Mouse (Mus musculus) bone marrow, adult 2 months (tissue): ENCODE measurements at regions not wholly inside any gene's neighbourhood (a gene's known extent, or its start where the extent isn't known, plus 50 kb on each side); places are given as distances from the start of the nearest gene placed in this dataset.

Experiments used
- H3K27ac ChIP-seq: fragments of 200-500 bp; 2 replicates; pipeline ENCODE4 v1.5.1; 2012; ENCODE audit warnings: low read depth, mild to moderate bottlenecking, control low read depth, inconsistent platforms, low read length; ENCODE audit not compliant: control insufficient read depth, poor library complexity, insufficient read depth
- H3K4me1 ChIP-seq: fragments of 200-500 bp; 2 replicates; pipeline ENCODE4 v1.6.1; 2011; ENCODE audit warnings: low read length; ENCODE audit not compliant: control insufficient read depth, insufficient read depth
- H3K4me3 ChIP-seq: fragments of 200-500 bp; replicated peaks from 2 replicates; pipeline ENCODE3; 2011; ENCODE audit warnings: mild to moderate bottlenecking, low read depth, low read length, control low read depth; ENCODE audit not compliant: control insufficient read depth
- CTCF ChIP-seq: fragments of 200-500 bp; IDR thresholded peaks from 2 replicates; pipeline ENCODE4 v1.5.1; 2011; ENCODE audit warnings: low read length, control low read depth; ENCODE audit not compliant: control insufficient read depth, insufficient read depth
- POLR2A ChIP-seq: fragments of 200-500 bp; IDR thresholded peaks from 2 replicates; pipeline ENCODE4 v1.6.1; 2011; ENCODE audit warnings: low read depth, mild to moderate bottlenecking, control low read depth, low read length, borderline replicate concordance; ENCODE audit not compliant: control insufficient read depth
- WGBS: fragments of 180-500 bp; shearing (Covaris S2); methylation state at CpG from one replicate; pipeline ENCODE4 v1.1.7; 2018; 5-methylcytosine and 5-hydroxymethylcytosine counted together

DNA sequence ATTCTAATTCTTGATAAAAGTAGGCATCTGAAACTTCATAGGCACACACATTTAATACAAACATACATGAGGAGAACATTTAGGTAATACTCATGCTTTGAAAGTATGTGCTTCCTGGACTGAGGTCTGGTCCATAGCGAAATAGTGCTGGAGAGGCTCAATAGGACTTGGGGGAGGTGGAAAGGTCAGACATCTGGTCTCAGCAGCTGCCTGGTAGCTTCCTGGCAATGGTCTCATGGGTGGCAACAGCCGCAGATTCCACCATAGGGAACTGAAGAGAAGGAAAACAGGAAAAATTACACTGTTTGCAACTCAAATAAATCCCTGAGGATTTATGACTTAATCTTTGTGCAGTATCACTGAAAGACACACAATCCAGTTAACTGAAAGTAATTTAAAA is 174.0 kb downstream of the Icos start:
- TF ChIP-seq POLR2A: no peak
- TF ChIP-seq CTCF: no peak
- H3K4me3 ChIP-seq: no peak overlapping the region
- WGBS: 81% methylated on average over 2 of the region's 2 CpGs

GRCm38 (mm10) chr1:61152157-61152556 is 174.4 kb downstream of the Icos start:
- Histone ChIP-seq H3K4me3 (no peak overlapping the region), H3K27ac (no peak overlapping the region), H3K4me1 (no peaks in the 10 kb centered on the region)
- TF ChIP-seq CTCF: no peak
- no peak for TF ChIP-seq POLR2A
- 73% methylated on average over 5 of the region's 5 CpGs for WGBS

More for the DNA sequence above, 174.0 kb downstream of the Icos start:
- H3K4me1 ChIP-seq: no peaks in the 10 kb centered on the region
- no peak overlapping the region for H3K27ac ChIP-seq

GRCm38 (mm10) chr1:61154216-61154615 is 176.5 kb downstream of the Icos start:
- 88% methylated on average over 3 of the region's 3 CpGs for WGBS
- H3K4me3 ChIP-seq: no peak overlapping the region
- TF ChIP-seq CTCF (no peak), POLR2A (no peak)
- no peak overlapping the region for H3K27ac ChIP-seq
- no peaks in the 10 kb centered on the region for H3K4me1 ChIP-seq

DNA sequence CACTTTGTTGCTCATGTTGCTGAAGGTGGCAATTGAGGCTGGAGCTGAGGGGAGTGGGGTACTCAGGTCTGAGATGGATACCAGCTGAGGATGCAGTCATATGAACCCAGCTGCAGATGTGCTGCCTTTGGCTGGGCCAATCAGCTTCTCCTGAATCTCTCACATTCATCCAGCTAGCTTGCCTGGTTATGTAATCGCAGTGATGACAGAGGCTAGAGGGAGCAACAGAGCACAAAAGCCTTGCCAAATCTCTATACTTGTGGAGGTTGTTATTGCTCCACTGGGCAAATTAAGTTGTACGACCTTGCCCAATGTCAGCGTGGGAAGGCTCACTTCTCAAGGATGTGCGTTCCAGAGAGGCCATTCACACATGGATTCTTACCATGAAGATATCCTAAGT is 179.5 kb downstream of the Icos start:
- 69% methylated on average over 4 of the region's 4 CpGs for WGBS

GRCm38 (mm10) chr1:61160505-61160904 is 182.8 kb downstream of the Icos start:
- Histone ChIP-seq H3K4me1 (no peaks in the 10 kb centered on the region), H3K4me3 (no peak overlapping the region), H3K27ac (no peak overlapping the region)
- TF ChIP-seq CTCF (no peak), POLR2A (no peak)
- WGBS: 82% methylated on average over 3 of the region's 3 CpGs

More for the DNA sequence above, 179.5 kb downstream of the Icos start:
- no peak overlapping the region for H3K27ac ChIP-seq
- no peak for TF ChIP-seq CTCF
- no peak for TF ChIP-seq POLR2A
- H3K4me3 ChIP-seq: no peak overlapping the region
- H3K4me1 ChIP-seq: no peaks in the 10 kb centered on the region

DNA sequence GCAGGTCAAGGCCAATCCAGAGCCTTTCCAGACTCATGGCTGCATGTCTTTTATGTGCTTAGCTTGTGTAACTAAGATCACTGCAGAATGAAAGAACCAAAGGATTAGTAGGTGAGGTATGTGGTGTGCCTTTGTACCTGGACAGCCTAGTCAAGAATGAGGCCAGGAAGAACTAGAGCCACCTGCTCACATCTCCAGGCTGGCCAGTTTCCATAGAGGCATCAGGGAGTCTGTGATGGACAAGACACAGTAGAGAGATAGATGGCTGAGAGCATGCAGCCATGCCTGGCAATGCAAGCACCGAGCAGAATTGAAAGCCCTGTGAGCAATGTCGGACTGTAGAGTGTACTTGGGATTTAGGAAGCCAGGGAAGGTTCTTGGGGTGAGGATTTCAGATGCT is 186.5 kb downstream of the Icos start:
- Histone ChIP-seq H3K4me1 (no peaks in the 10 kb centered on the region), H3K27ac (no peak overlapping the region), H3K4me3 (no peak overlapping the region)
- WGBS: 80% methylated on average over 2 of the region's 2 CpGs
- TF ChIP-seq CTCF: no peak

- Histone ChIP-seq H3K4me1 (no peaks in the 10 kb centered on the region), H3K27ac (no peak overlapping the region), H3K4me3 (no peak overlapping the region)
- TF ChIP-seq CTCF (no peak), POLR2A (no peak)
- 84% methylated on average over 6 of the region's 6 CpGs for WGBS
Observed at GRCm38 (mm10) chr1:61171941-61172340, 194.2 kb downstream of the Icos start.

GRCm38 (mm10) chr1:61172946-61173345 is 195.2 kb downstream of the Icos start:
- WGBS: 79% methylated on average over 6 of the region's 6 CpGs
- Histone ChIP-seq H3K4me3 (no peak overlapping the region), H3K27ac (no peak overlapping the region), H3K4me1 (no peaks in the 10 kb centered on the region)
- TF ChIP-seq POLR2A (no peak), CTCF (no peak)

GRCm38 (mm10) chr1:61175239-61175638 is 197.5 kb downstream of the Icos start:
- H3K4me3 ChIP-seq: no peak overlapping the region
- 76% methylated on average over 2 of the region's 2 CpGs for WGBS
- H3K27ac ChIP-seq: no peak overlapping the region
- no peak for TF ChIP-seq POLR2A
- H3K4me1 ChIP-seq: no peaks in the 10 kb centered on the region
